In the genomic region with DNA sequence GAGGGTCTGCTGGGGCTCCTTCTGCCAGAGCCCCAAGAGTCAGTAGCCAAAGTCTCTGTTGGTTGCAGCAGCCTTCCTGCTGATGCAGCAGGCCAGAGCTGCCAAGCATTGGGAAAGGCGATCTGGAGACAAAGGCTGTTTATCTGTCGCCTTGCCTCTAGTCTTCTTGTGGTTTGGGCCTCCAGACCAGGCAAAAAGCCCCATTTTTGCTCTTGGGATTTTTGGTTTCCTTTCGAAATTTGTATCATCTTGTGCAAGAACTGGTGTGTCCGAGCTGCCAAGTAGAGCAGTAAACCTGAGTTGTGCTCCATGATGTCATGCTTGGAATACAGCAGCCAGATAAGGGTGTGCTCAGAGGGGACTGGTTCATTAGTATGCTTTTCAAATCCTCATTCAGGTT, we compare ENCODE assay signal across 1 mouse cellular context.
TF ChIP-seq lines count a peak whose summit lies in the region.

No protein-coding gene starts in this region.

TF ChIP-seq in CH12.LX, 34 proteins besides CTCF, POLR2A, EP300 and RAD21:
- TF ChIP-seq SIN3A (IDR thresholded peaks at IDR 0.05; ENCODE audit: low read length), result no peak; the same call in 1 of the 2 replicates
- 0 out of 2 replicates have a peak, but pooled peaks have one; percentile 26 for TF ChIP-seq MXI1 (IDR thresholded peaks at IDR 0.05; ENCODE audit: low read depth, low read length)
- peak; percentile 60 for TF ChIP-seq BHLHE40 (IDR thresholded peaks at IDR 0.05; ENCODE audit: low read depth, low read length)
- peak; percentile 39; the same call in 1 of the 2 replicates for TF ChIP-seq TCF12 (IDR thresholded peaks at IDR 0.05; ENCODE audit: low read depth, low read length)
- TF ChIP-seq ETS1 (conservative IDR thresholded peaks at IDR 0.05; ENCODE audit: low read depth, low read length), result peak; percentile 81
- TF ChIP-seq MEF2A (IDR thresholded peaks at IDR 0.05; ENCODE audit: borderline replicate concordance, low read depth, low read length), result peak; percentile 31; the same call in 1 of the 2 replicates
- no peak for TF ChIP-seq ZNF384 (IDR thresholded peaks at IDR 0.05; ENCODE audit: low read depth, low read length)
- peak; percentile 25; the same call in 1 of the 2 replicates for TF ChIP-seq IRF4 (IDR thresholded peaks at IDR 0.05; ENCODE audit: low read depth, low read length)
- no peak for TF ChIP-seq CHD2 (IDR thresholded peaks at IDR 0.05; ENCODE audit: low read length)
- TF ChIP-seq GABPA (IDR thresholded peaks at IDR 0.05; ENCODE audit: insufficient replicate concordance, low read depth, low read length), result no peak
